Mouse (Mus musculus) MEL (cell line): Measurements from ENCODE around the gene Prss34.

Experiments
- CTCF ChIP-seq, 3 experiments: IDR thresholded peaks in 2 of 3; conservative IDR thresholded peaks in 1 of 3; 2 replicates each; pipeline ENCODE4 v1.5.1; 2011 to 2012; ENCODE audit warnings: low read length in 3 of 3, low read depth in 2 of 3, mild to moderate bottlenecking in 2 of 3, improper control_type of control experiment in 1 of 3, inconsistent platforms in 1 of 3, mixed read lengths in 1 of 3, moderate library complexity in 1 of 3; ENCODE audit not compliant: control insufficient read depth in 1 of 3, insufficient read depth in 1 of 3, poor library complexity in 1 of 3, severe bottlenecking in 1 of 3
- EP300 ChIP-seq, 2 experiments: IDR thresholded peaks; 2 replicates each; pipeline ENCODE4 v1.6.1; 2011; ENCODE audit warnings: improper control_type of control experiment in 2 of 2, low read length in 2 of 2, low read depth in 1 of 2, mild to moderate bottlenecking in 1 of 2
- GATA1 ChIP-seq: IDR thresholded peaks from 2 replicates; pipeline ENCODE4 v1.6.1; 2011; ENCODE audit warnings: low read depth, low read length, improper control_type of control experiment
- MAFK ChIP-seq: IDR thresholded peaks from 2 replicates; pipeline ENCODE4 v1.6.1; 2011; ENCODE audit warnings: low read depth, mild to moderate bottlenecking, low read length, improper control_type of control experiment, borderline replicate concordance
- MEF2A ChIP-seq: IDR thresholded peaks from 2 replicates; pipeline ENCODE4 v1.6.1; 2014; ENCODE audit warnings: low read depth, mild to moderate bottlenecking, inconsistent platforms, low read length, improper control_type of control experiment; ENCODE audit not compliant: poor library complexity, insufficient replicate concordance, severe bottlenecking; ENCODE audit errors: extremely low read depth
- NRF1 ChIP-seq: IDR thresholded peaks from 2 replicates; pipeline ENCODE4 v1.6.1; 2014; ENCODE audit warnings: low read depth, mild to moderate bottlenecking, inconsistent platforms, low read length, improper control_type of control experiment, moderate library complexity; ENCODE audit not compliant: poor library complexity, insufficient read depth, severe bottlenecking
- POLR2A ChIP-seq, 2 experiments: IDR thresholded peaks; 2 replicates each; pipeline ENCODE4 v1.6.1; 2011 to 2012; ENCODE audit warnings: low read length in 2 of 2, mild to moderate bottlenecking in 2 of 2, control low read depth in 1 of 2, improper control_type of control experiment in 1 of 2, low read depth in 1 of 2, moderate library complexity in 1 of 2; ENCODE audit not compliant: control insufficient read depth in 1 of 2, insufficient read depth in 1 of 2, poor library complexity in 1 of 2
- POLR2AphosphoS2 ChIP-seq: IDR thresholded peaks from 2 replicates; pipeline ENCODE4 v1.6.1; 2011; ENCODE audit warnings: low read length, improper control_type of control experiment
- SMC3 ChIP-seq: IDR thresholded peaks from 2 replicates; pipeline ENCODE4 v1.6.1; 2011; ENCODE audit warnings: low read depth, low read length, improper control_type of control experiment
- ZC3H11A ChIP-seq: IDR thresholded peaks from 2 replicates; pipeline ENCODE4 v1.6.1; 2012; ENCODE audit warnings: low read depth, mild to moderate bottlenecking, inconsistent platforms, low read length, improper control_type of control experiment
- ZMIZ1 ChIP-seq: IDR thresholded peaks from 2 replicates; pipeline ENCODE4 v1.6.1; 2012; ENCODE audit warnings: low read depth, mild to moderate bottlenecking, inconsistent platforms, low read length, improper control_type of control experiment, moderate library complexity

- TF ChIP-seq MAFK (no peak), NRF1 (no peak), CTCF (IDR thresholded peaks at IDR 0.05 in 2 of 3, conservative IDR thresholded peaks at IDR 0.05 in 1 of 3; ENCODE audit: control insufficient read depth in 1 of 3, insufficient read depth in 1 of 3, low read depth in 2 of 3, low read length in 3 of 3, poor library complexity in 1 of 3, severe bottlenecking in 1 of 3) (no peak), GATA1 (no peak), SMC3 (no peak), ZMIZ1 (no peak), POLR2AphosphoS2 (no peak), POLR2A (IDR thresholded peaks at IDR 0.05; ENCODE audit: control insufficient read depth in 1 of 2, insufficient read depth in 1 of 2, low read depth in 1 of 2, low read length in 2 of 2, poor library complexity in 1 of 2) (no peak), EP300 (IDR thresholded peaks at IDR 0.05; ENCODE audit: low read depth in 1 of 2, low read length in 2 of 2) (no peak), ZC3H11A (no peak), MEF2A (no peak)
Measured at GRCm38 (mm10) chr17:25320819-25321218, 22.6 kb downstream of the Prss34 start.
